Mouse (Mus musculus): ENCODE results near the gene Rmi2. TPM values are rescaled to one million over a fixed set of nuclear protein-coding genes. Genes with fewer than 3 reads are reported as not detected.

Gene Rmi2
- polyA plus RNA-seq, 1 experiment: 1.9 TPM

DNA sequence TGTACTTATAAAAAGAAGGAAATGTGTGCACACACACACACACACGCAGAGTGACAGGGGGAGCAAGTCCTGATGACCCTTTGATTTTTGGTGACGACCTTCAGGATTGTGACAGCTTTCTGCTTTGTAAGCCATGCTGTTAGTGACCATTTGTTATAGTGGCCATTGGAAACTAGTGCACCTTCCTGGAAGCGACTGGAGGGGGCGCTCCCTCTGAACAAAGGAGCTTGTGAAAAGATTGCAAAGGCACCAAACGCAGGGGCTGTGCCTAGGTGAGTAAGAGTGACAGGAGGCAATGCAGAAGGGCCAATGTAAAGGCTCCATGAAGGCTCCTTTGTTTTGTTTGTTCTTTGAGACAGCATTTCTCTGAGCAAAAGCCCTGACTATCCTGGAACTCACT is 68.0 kb downstream of the Rmi2 start:
- H3K4me3 ChIP-seq (ENCODE audit: insufficient read depth, low read length): no peak overlapping the region
- TF ChIP-seq CTCF (IDR thresholded peaks at IDR 0.05; ENCODE audit: borderline replicate concordance, insufficient read depth, low read length) (no peak), POLR2A (IDR thresholded peaks at IDR 0.05; ENCODE audit: low read depth, low read length) (no peak)
- no peaks in the 10 kb centered on the region for H3K4me1 ChIP-seq (ENCODE audit: control insufficient read depth, insufficient read depth, low read length)
- H3K27ac ChIP-seq (ENCODE audit: insufficient read depth, low read length): no peak overlapping the region

DNA sequence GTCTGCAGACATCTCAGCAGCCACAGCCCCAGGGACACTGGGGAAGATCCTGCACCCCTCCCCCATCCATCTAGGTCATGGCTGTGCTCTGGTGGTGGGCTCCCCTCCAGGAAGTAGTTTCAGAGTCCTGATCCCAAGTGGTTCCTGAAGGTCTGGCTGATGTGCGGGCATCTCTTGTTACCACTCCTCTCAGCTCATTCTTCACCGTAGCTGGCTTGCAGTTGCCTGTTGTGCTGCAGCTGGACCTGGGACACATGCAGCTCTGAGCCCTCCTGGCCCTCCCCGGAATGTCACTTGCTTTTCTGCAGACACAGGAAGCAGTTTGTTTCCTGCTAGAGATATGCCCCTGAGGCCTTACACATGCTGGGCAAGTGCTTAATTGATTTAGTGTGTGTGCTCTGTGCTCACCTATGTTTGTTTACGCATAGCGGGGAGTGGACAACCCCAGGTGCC is 70.8 kb downstream of the Rmi2 start:
- Histone ChIP-seq H3K4me1 (ENCODE audit: control insufficient read depth, insufficient read depth, low read length) (no peaks in the 10 kb centered on the region), H3K27ac (ENCODE audit: insufficient read depth, low read length) (no peak overlapping the region), H3K4me3 (ENCODE audit: insufficient read depth, low read length) (no peak overlapping the region)
- TF ChIP-seq POLR2A (IDR thresholded peaks at IDR 0.05; ENCODE audit: low read depth, low read length) (no peak), CTCF (IDR thresholded peaks at IDR 0.05; ENCODE audit: borderline replicate concordance, insufficient read depth, low read length) (no peak)

GRCm38 (mm10) chr16:10910541-10910940 is 75.7 kb downstream of the Rmi2 start:
- TF ChIP-seq CTCF (IDR thresholded peaks at IDR 0.05; ENCODE audit: borderline replicate concordance, insufficient read depth, low read length): no peak
- TF ChIP-seq POLR2A (IDR thresholded peaks at IDR 0.05; ENCODE audit: low read depth, low read length): no peak
- no peak overlapping the region for H3K4me3 ChIP-seq (ENCODE audit: insufficient read depth, low read length)
- H3K4me1 ChIP-seq (ENCODE audit: control insufficient read depth, insufficient read depth, low read length): no peaks in the 10 kb centered on the region
- H3K27ac ChIP-seq (ENCODE audit: insufficient read depth, low read length): no peak overlapping the region

DNA sequence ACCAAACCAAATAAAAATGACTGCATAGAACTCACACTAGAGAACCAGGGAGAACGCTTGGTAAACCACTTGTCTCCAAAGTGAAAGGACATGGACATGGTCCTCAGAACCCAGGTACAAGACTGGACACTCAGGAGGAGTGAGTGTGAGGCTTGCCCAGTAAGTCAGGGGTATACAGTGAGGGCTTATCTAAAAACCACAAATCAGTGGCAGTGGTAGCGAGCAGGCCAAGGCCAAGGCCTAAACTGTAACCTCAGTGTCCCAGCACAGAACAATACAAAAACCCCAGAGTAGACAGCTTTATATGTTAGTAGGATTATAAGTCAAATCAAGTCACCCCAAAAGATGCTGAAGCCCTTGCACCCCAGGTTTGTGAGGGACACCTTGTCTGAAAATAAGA is 76.2 kb downstream of the Rmi2 start:
- TF ChIP-seq POLR2A (IDR thresholded peaks at IDR 0.05; ENCODE audit: low read depth, low read length) (no peak), CTCF (IDR thresholded peaks at IDR 0.05; ENCODE audit: borderline replicate concordance, insufficient read depth, low read length) (no peak)

GRCm38 (mm10) chr16:10915066-10915465 is 80.2 kb downstream of the Rmi2 start:
- TF ChIP-seq POLR2A (IDR thresholded peaks at IDR 0.05; ENCODE audit: low read depth, low read length): no peak
- H3K4me1 ChIP-seq (ENCODE audit: control insufficient read depth, insufficient read depth, low read length): no peaks in the 10 kb centered on the region
- no peak overlapping the region for H3K27ac ChIP-seq (ENCODE audit: insufficient read depth, low read length)
- no peak overlapping the region for H3K4me3 ChIP-seq (ENCODE audit: insufficient read depth, low read length)

More for the DNA sequence above, 76.2 kb downstream of the Rmi2 start:
- H3K4me1 ChIP-seq (ENCODE audit: control insufficient read depth, insufficient read depth, low read length): no peaks in the 10 kb centered on the region
- H3K4me3 ChIP-seq (ENCODE audit: insufficient read depth, low read length): no peak overlapping the region
- H3K27ac ChIP-seq (ENCODE audit: insufficient read depth, low read length): no peak overlapping the region

GRCm38 (mm10) chr16:10916271-10916670 is 81.4 kb downstream of the Rmi2 start:
- H3K4me1 ChIP-seq (ENCODE audit: control insufficient read depth, insufficient read depth, low read length): no peaks in the 10 kb centered on the region
- no peak overlapping the region for H3K27ac ChIP-seq (ENCODE audit: insufficient read depth, low read length)
- TF ChIP-seq CTCF (IDR thresholded peaks at IDR 0.05; ENCODE audit: borderline replicate concordance, insufficient read depth, low read length) (no peak), POLR2A (IDR thresholded peaks at IDR 0.05; ENCODE audit: low read depth, low read length) (no peak)
- H3K4me3 ChIP-seq (ENCODE audit: insufficient read depth, low read length): no peak overlapping the region

GRCm38 (mm10) chr16:10919856-10920255 is 85.0 kb downstream of the Rmi2 start:
- H3K4me3 ChIP-seq (ENCODE audit: insufficient read depth, low read length): no peak overlapping the region
- no peaks in the 10 kb centered on the region for H3K4me1 ChIP-seq (ENCODE audit: control insufficient read depth, insufficient read depth, low read length)
- TF ChIP-seq CTCF (IDR thresholded peaks at IDR 0.05; ENCODE audit: borderline replicate concordance, insufficient read depth, low read length) (no peak), POLR2A (IDR thresholded peaks at IDR 0.05; ENCODE audit: low read depth, low read length) (no peak)
- H3K27ac ChIP-seq (ENCODE audit: insufficient read depth, low read length): no peak overlapping the region

DNA sequence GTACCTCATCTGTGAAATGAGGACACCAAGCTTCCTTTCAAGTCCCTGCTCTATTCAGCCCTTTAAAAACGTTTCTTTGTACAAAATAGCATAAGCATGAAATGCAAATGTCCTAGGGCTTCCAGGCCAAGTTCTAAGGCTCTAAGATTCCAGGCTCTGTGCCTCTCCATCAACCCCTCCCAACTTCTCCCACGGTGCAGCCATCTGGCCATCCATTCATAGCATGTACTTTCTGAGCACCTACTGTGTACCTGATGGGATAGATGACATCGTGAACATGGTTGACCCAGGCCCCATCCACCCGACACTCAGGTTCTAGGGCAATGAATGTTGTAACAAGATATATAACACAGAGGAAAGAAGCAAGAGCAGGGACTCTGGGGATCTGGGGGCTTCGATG is 88.7 kb downstream of the Rmi2 start:
- TF ChIP-seq POLR2A (IDR thresholded peaks at IDR 0.05; ENCODE audit: low read depth, low read length) (no peak), CTCF (IDR thresholded peaks at IDR 0.05; ENCODE audit: borderline replicate concordance, insufficient read depth, low read length) (no peak)
- H3K4me1 ChIP-seq (ENCODE audit: control insufficient read depth, insufficient read depth, low read length): no peaks in the 10 kb centered on the region
- H3K27ac ChIP-seq (ENCODE audit: insufficient read depth, low read length): no peak overlapping the region
- H3K4me3 ChIP-seq (ENCODE audit: insufficient read depth, low read length): no peak overlapping the region

GRCm38 (mm10) chr16:10925591-10926180 is 90.8 kb downstream of the Rmi2 start:
- TF ChIP-seq POLR2A (IDR thresholded peaks at IDR 0.05; ENCODE audit: low read depth, low read length) (no peak), CTCF (IDR thresholded peaks at IDR 0.05; ENCODE audit: borderline replicate concordance, insufficient read depth, low read length) (no peak)
- Histone ChIP-seq H3K27ac (ENCODE audit: insufficient read depth, low read length) (no peak overlapping the region), H3K4me1 (ENCODE audit: control insufficient read depth, insufficient read depth, low read length) (no peaks in the 10 kb centered on the region), H3K4me3 (ENCODE audit: insufficient read depth, low read length) (no peak overlapping the region)

GRCm38 (mm10) chr16:10927026-10927425 is 92.2 kb downstream of the Rmi2 start:
- Histone ChIP-seq H3K27ac (ENCODE audit: insufficient read depth, low read length) (no peak overlapping the region), H3K4me3 (ENCODE audit: insufficient read depth, low read length) (no peak overlapping the region), H3K4me1 (ENCODE audit: control insufficient read depth, insufficient read depth, low read length) (no peaks in the 10 kb centered on the region)
- TF ChIP-seq POLR2A (IDR thresholded peaks at IDR 0.05; ENCODE audit: low read depth, low read length): no peak

DNA sequence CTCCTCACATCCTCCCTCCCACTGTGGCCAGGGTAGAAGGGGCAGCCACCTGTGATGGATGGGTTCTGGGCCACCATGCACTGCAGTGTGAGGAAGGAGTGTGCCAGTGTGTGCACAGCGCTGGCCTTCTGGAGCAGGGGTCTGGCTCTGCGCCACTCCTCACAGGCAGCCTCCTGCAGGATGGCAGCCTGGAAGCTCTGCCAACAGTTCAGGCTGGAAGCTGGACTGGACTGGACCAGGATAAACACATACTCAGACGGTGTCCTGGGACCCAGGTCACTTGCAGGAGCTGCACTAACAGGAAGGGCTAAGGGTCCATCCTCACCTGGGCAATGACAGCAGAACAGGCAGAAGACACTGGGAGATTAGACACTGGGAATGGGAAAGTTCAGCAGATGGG is 98.5 kb downstream of the Rmi2 start:
- no peak for TF ChIP-seq POLR2A (IDR thresholded peaks at IDR 0.05; ENCODE audit: low read depth, low read length)
- no peak for TF ChIP-seq CTCF (IDR thresholded peaks at IDR 0.05; ENCODE audit: borderline replicate concordance, insufficient read depth, low read length)
- Histone ChIP-seq H3K4me3 (ENCODE audit: insufficient read depth, low read length) (no peak overlapping the region), H3K4me1 (ENCODE audit: control insufficient read depth, insufficient read depth, low read length) (no peaks in the 10 kb centered on the region), H3K27ac (ENCODE audit: insufficient read depth, low read length) (no peak overlapping the region)
